Mouse (Mus musculus) lung, postnatal 0 days (tissue): ENCODE data around the gene Cldn13.
A peak's percentile ranks its signal among the peaks of the same experiment; 100 is the strongest.

Experiments
- CTCF ChIP-seq: IDR thresholded peaks from 2 replicates; pipeline ENCODE4 v1.5.1; 2016; ENCODE audit warnings: antibody characterized with exemption, mild to moderate bottlenecking
- EP300 ChIP-seq: IDR thresholded peaks from 2 replicates; pipeline ENCODE4 v1.6.1; 2016; ENCODE audit warnings: antibody characterized with exemption, mild to moderate bottlenecking, control low read depth

DNA sequence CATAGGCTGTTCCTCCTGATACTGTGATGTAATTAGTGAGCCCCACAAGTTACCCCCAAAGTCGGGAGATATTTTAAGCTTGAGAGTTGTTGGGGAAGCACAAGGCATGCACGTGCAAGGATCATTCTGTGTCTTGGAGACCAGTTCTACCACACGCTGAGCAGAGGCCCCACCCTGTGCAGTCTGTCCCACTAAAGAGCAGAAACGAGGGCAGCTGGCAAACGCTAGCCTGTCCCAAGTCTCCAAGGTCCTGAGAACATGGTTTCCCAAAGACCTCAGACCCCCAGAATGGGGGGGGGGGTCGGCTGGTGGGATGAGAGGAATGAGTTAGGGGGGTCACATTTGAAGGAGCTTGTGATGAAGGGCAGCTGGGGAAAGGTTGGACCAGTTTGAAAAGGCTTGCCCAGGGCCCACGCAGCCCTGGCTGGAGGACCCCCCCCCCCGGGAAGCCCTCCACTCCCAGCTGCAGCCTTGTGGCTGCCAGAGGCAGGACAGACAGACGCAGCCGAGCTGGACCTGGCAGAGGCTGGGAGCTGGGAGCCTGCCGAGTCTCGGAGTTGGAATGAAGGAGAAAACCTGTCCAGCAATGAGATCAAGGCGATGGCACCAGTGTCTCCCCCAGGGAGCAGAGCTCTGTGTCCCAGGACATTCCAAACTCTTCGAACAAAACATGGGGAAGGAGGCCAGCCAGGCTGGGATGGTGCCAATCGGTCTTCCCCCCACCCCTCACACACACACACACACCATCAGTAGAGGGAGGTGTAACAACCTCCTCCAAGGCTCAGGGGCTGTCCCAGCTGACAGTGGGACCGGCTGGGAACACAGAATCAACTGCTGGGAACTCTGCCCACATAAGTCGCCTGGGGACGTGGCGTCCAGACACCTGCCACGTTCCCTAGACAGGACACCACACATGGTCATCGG lies 41.1 kb downstream of the Cldn13 start:
- TF ChIP-seq CTCF (no peak; the same call in 1 of the 2 replicates), EP300 (peak; percentile 74)
